Mouse (Mus musculus): ENCODE data around the gene Arl5a. TPM values are rescaled to one million over a fixed set of nuclear protein-coding genes. Genes with fewer than 3 reads are reported as not detected.

Gene Arl5a
- polyA plus RNA-seq, 1 experiment from 2014 or later = 22.0 TPM

GRCm38 (mm10) chr2:52438437-52438836 lies 13.7 kb upstream of the Arl5a start:
- H3K27me3 ChIP-seq (replicated peaks; ENCODE audit: insufficient read depth, low read length) = no peaks in the 10 kb centered on the region
- H3K27ac ChIP-seq (ENCODE audit: low read length) = no peak overlapping the region
- H3K9ac ChIP-seq (replicated peaks; ENCODE audit: low read depth) = no peak overlapping the region
- ATAC-seq (no peak), DNase-seq (ENCODE audit: low spot score) (no peak)
- no peak overlapping the region for H3K4me2 ChIP-seq (replicated peaks; ENCODE audit: low read depth, low read length)
- H3K4me1 ChIP-seq (ENCODE audit: insufficient read depth, low read depth, low read length) = peaks cover 8% of the 10 kb centered on the region; the same call in 1 of the 2 replicates
- H3K9me3 ChIP-seq (ENCODE audit: low read length) = no peaks in the 10 kb centered on the region
- no peaks in the 10 kb centered on the region for H3K36me3 ChIP-seq (ENCODE audit: insufficient read depth, low read length)
- no peak for TF ChIP-seq CTCF (IDR thresholded peaks at IDR 0.05)
- no peak for TF ChIP-seq EP300 (IDR thresholded peaks at IDR 0.05)
- H3K4me3 ChIP-seq (ENCODE audit: low read depth, low read length) = no peak overlapping the region
- WGBS = 92% methylated on average over 4 of the region's 4 CpGs

- 10% methylated on average over 6 of the region's 6 CpGs for WGBS
- Histone ChIP-seq H3K4me3 (ENCODE audit: low read depth, low read length) (no peak overlapping the region), H3K9me3 (ENCODE audit: low read length) (no peaks in the 10 kb centered on the region), H3K27ac (ENCODE audit: low read length) (no peak overlapping the region), H3K27me3 (replicated peaks; ENCODE audit: insufficient read depth, low read length) (no peaks in the 10 kb centered on the region), H3K4me2 (replicated peaks; ENCODE audit: low read depth, low read length) (no peak overlapping the region), H3K4me1 (ENCODE audit: insufficient read depth, low read depth, low read length) (peaks cover 8% of the 10 kb centered on the region; the same call in 1 of the 2 replicates), H3K9ac (replicated peaks; ENCODE audit: low read depth) (no peak overlapping the region), H3K36me3 (ENCODE audit: insufficient read depth, low read length) (no peaks in the 10 kb centered on the region)
- ATAC-seq (peak; percentile 83), DNase-seq (ENCODE audit: low spot score) (peak; percentile 77)
- TF ChIP-seq EP300 (IDR thresholded peaks at IDR 0.05) (peak; percentile 66; the same call in 1 of the 2 replicates), CTCF (IDR thresholded peaks at IDR 0.05) (no peak)
Measured at GRCm38 (mm10) chr2:52438013-52438412, 13.3 kb upstream of the Arl5a start.

GRCm38 (mm10) chr2:52435919-52436632 lies 11.4 kb upstream of the Arl5a start:
- no peak for ATAC-seq
- Histone ChIP-seq H3K36me3 (ENCODE audit: insufficient read depth, low read length) (no peaks in the 10 kb centered on the region), H3K27me3 (replicated peaks; ENCODE audit: insufficient read depth, low read length) (no peaks in the 10 kb centered on the region), H3K4me2 (replicated peaks; ENCODE audit: low read depth, low read length) (no peak overlapping the region), H3K27ac (ENCODE audit: low read length) (no peak overlapping the region), H3K4me1 (ENCODE audit: insufficient read depth, low read depth, low read length) (peaks cover 8% of the 10 kb centered on the region; the same call in 1 of the 2 replicates), H3K9ac (replicated peaks; ENCODE audit: low read depth) (no peak overlapping the region), H3K9me3 (ENCODE audit: low read length) (no peaks in the 10 kb centered on the region), H3K4me3 (ENCODE audit: low read depth, low read length) (no peak overlapping the region)
- no peak for DNase-seq (ENCODE audit: low spot score)
- no peak for TF ChIP-seq EP300 (IDR thresholded peaks at IDR 0.05)
- TF ChIP-seq CTCF (IDR thresholded peaks at IDR 0.05) = no peak
- 45% methylated on average over 14 of the region's 14 CpGs for WGBS

- 47% methylated on average over 7 of the region's 7 CpGs for WGBS
- no peak for DNase-seq (ENCODE audit: low spot score)
- H3K4me3 ChIP-seq (ENCODE audit: low read depth, low read length) = no peak overlapping the region
- H3K4me1 ChIP-seq (ENCODE audit: insufficient read depth, low read depth, low read length) = peaks cover 6% of the 10 kb centered on the region; the same call in 1 of the 2 replicates
- TF ChIP-seq CTCF (IDR thresholded peaks at IDR 0.05) = no peak
- no peak for TF ChIP-seq EP300 (IDR thresholded peaks at IDR 0.05)
- H3K27ac ChIP-seq (ENCODE audit: low read length) = no peak overlapping the region
- no peak overlapping the region for H3K9ac ChIP-seq (replicated peaks; ENCODE audit: low read depth)
- peak; percentile 40; the same call in 1 of the 2 replicates for ATAC-seq
- no peak overlapping the region for H3K4me2 ChIP-seq (replicated peaks; ENCODE audit: low read depth, low read length)
- H3K36me3 ChIP-seq (ENCODE audit: insufficient read depth, low read length) = no peaks in the 10 kb centered on the region
- H3K9me3 ChIP-seq (ENCODE audit: low read length) = no peaks in the 10 kb centered on the region
- H3K27me3 ChIP-seq (replicated peaks; ENCODE audit: insufficient read depth, low read length) = no peaks in the 10 kb centered on the region
Measured at GRCm38 (mm10) chr2:52433365-52433764, 8.7 kb upstream of the Arl5a start.

- no peaks in the 10 kb centered on the region for H3K9me3 ChIP-seq (ENCODE audit: low read length)
Measured at GRCm38 (mm10) chr2:52427383-52427782, 2.7 kb upstream of the Arl5a start.

GRCm38 (mm10) chr2:52426041-52426440 lies 1.3 kb upstream of the Arl5a start:
- no peak for ATAC-seq
- Histone ChIP-seq H3K27me3 (replicated peaks; ENCODE audit: insufficient read depth, low read length) (no peaks in the 10 kb centered on the region), H3K4me2 (replicated peaks; ENCODE audit: low read depth, low read length) (peak overlapping the region; percentile 61; the same call in 1 of the 2 replicates), H3K27ac (ENCODE audit: low read length) (peak overlapping the region; percentile 77; the same call in 1 of the 2 replicates), H3K9me3 (ENCODE audit: low read length) (no peaks in the 10 kb centered on the region), H3K9ac (replicated peaks; ENCODE audit: low read depth) (no peak overlapping the region), H3K4me3 (ENCODE audit: low read depth, low read length) (no peak overlapping the region), H3K4me1 (ENCODE audit: insufficient read depth, low read depth, low read length) (peaks cover 12% of the 10 kb centered on the region; the same call in 1 of the 2 replicates), H3K36me3 (ENCODE audit: insufficient read depth, low read length) (no peaks in the 10 kb centered on the region)
- TF ChIP-seq EP300 (IDR thresholded peaks at IDR 0.05) (no peak), CTCF (IDR thresholded peaks at IDR 0.05) (no peak)
- WGBS = 90% methylated on average over 3 of the region's 3 CpGs
- DNase-seq (ENCODE audit: low spot score) = peak; percentile 10

More at GRCm38 (mm10) chr2:52427383-52427782, 2.7 kb upstream of the Arl5a start:
- no peak overlapping the region for H3K4me3 ChIP-seq (ENCODE audit: low read depth, low read length)
- H3K36me3 ChIP-seq (ENCODE audit: insufficient read depth, low read length) = no peaks in the 10 kb centered on the region
- no peak overlapping the region for H3K9ac ChIP-seq (replicated peaks; ENCODE audit: low read depth)
- no peak for DNase-seq (ENCODE audit: low spot score)
- no peak overlapping the region for H3K27ac ChIP-seq (ENCODE audit: low read length)
- no peak for TF ChIP-seq CTCF (IDR thresholded peaks at IDR 0.05)
- TF ChIP-seq EP300 (IDR thresholded peaks at IDR 0.05) = no peak
- no peak for ATAC-seq
- 77% methylated on average over 3 of the region's 3 CpGs for WGBS
- no peak overlapping the region for H3K4me2 ChIP-seq (replicated peaks; ENCODE audit: low read depth, low read length)
- no peaks in the 10 kb centered on the region for H3K27me3 ChIP-seq (replicated peaks; ENCODE audit: insufficient read depth, low read length)
- peaks cover 7% of the 10 kb centered on the region; the same call in 1 of the 2 replicates for H3K4me1 ChIP-seq (ENCODE audit: insufficient read depth, low read depth, low read length)
